Mouse (Mus musculus) c-Kit-negative CD71-positive TER-119-positive erythroid progenitor cells, embryonic 14.5 days (primary cell): ENCODE results near the gene Arhgef28.

ENCODE experiments used
- DNase-seq: peaks from one replicate; pipeline ENCODE4 v3.0.0-alpha.2; 2013; ENCODE audit warnings: low read depth, low spot score

Gene Arhgef28

GRCm38 (mm10) chr13:97918117-97918900 is 287.9 kb downstream of the Arhgef28 start:
- no peak for DNase-seq

GRCm38 (mm10) chr13:97911013-97911412 is 295.2 kb downstream of the Arhgef28 start:
- DNase-seq: no peak

DNA sequence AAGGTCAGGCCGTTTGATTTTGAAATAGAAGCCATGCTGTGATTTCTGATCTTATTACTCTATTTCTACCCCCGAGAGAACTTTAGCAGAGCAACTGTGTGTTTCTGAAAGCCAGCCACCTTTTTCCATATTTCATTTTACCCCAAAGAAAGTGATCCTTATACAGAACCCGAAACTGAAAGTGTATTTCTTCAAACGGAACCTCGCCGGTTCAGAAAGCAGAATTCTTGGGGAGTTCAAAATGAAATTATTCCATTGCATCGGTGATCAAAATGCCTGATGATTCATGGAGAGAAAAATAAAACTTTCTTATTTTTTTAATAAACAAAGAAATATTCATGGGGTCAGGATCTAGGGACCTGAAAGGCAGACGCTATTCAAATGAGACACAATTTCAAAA is 303.4 kb downstream of the Arhgef28 start:
- no peak for DNase-seq

DNA sequence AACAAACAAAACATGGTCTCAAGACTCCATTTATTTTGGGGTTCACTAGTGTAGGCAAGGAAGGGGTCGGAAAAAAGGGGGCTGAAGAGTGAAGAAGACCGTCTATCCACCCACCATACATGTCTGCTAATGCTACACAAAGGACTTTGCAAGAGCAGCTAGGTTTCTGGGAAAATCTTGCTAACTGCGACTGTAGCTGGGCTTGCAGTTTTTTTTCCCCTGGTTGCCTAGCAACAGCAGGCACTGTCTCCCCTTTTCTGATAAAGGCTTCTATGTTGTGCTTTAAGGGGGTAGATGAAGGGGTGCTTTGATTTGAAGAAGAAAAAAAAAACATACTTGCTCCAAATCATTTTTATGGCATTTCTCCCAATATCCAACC is 305.9 kb downstream of the Arhgef28 start:
- no peak for DNase-seq

- DNase-seq: no peak
Observed at GRCm38 (mm10) chr13:97899604-97900379, 306.4 kb downstream of the Arhgef28 start.

- DNase-seq: no peak
Observed at GRCm38 (mm10) chr13:97898590-97898989, 307.6 kb downstream of the Arhgef28 start.

- no peak for DNase-seq
Observed at GRCm38 (mm10) chr13:97893031-97893825, 313.0 kb downstream of the Arhgef28 start.

- DNase-seq: no peak
Observed at GRCm38 (mm10) chr13:97892089-97892884, 314.0 kb downstream of the Arhgef28 start.

DNA sequence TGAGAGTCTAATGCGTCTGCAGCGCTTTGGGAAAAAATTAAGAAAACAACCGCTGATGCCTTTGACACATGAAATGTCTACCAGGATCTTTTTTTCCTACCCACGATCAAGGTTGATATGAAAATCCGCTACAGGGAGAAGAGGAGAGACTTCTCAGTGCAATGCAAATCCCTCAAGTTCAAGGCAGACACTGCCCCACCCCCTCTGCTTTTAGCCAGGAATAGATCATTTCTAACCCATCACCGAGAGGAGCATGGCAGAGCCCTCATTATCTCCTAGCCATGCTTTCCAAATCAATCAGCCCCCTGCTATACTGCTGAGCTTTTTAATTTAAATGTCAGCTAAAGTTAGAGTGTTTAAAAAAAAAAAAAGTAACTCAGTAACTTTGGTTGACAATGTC is 318.2 kb downstream of the Arhgef28 start:
- no peak for DNase-seq

- DNase-seq: no peak
Observed at GRCm38 (mm10) chr13:97887558-97887957, 318.7 kb downstream of the Arhgef28 start.

GRCm38 (mm10) chr13:97883629-97884028 is 322.6 kb downstream of the Arhgef28 start:
- DNase-seq: no peak

DNA sequence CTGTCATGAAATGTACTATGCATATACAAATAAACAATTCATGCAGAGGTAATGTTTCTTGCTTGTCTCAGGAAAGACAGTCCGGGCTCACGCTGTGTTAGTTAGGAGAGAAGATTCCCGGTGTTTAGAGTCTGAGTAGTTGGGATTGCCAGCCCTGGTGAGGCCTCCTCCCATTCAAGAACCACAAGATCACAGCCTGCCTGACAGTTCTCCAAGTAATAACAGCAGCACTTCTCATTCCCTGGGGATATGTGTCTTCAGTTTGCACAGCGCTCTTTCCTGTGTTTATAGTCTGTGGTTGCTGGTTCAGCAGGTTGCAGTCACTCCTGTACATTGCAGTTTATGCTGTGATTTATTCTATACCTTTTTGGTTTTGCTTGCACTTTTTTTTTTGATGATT is 329.8 kb downstream of the Arhgef28 start:
- DNase-seq: no peak

DNA sequence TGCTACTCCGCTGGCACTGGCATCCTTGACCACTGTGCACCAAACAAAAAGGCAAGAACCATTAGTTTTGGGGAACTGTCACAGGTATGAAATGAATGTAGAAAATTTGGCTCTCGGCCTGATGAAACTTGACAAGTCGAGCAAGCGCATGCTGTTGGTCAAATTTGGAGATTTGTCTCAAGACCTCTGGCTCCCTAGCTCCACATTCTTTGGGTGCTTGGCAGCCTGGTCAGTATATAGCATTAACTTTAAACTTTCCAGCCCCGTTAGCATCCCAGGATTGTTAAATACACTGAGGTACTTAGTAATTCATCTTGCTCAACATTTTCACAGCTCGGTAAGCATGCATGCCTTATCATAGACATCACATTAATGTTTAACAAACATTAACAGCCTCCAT is 330.2 kb downstream of the Arhgef28 start:
- DNase-seq: no peak

DNA sequence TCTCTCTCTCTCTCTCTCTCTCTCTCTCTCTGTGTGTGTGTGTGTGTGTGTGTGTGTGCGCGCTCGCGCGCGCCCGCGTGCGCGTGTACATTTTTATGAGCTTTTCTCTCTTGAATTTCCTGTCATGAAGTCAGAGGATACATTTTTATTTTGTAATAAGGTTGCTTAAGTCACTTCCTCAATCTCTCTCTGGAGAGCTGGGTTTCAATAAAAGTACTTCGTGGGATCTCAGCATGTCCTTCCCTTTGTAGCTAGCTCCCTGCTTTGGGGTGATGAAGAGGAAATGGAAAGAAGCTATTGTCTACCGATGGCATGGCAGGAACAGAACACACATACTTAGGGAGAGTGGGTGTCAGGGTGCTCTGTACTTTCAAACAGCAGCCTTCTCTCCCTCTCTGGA is 336.8 kb downstream of the Arhgef28 start:
- no peak for DNase-seq

DNA sequence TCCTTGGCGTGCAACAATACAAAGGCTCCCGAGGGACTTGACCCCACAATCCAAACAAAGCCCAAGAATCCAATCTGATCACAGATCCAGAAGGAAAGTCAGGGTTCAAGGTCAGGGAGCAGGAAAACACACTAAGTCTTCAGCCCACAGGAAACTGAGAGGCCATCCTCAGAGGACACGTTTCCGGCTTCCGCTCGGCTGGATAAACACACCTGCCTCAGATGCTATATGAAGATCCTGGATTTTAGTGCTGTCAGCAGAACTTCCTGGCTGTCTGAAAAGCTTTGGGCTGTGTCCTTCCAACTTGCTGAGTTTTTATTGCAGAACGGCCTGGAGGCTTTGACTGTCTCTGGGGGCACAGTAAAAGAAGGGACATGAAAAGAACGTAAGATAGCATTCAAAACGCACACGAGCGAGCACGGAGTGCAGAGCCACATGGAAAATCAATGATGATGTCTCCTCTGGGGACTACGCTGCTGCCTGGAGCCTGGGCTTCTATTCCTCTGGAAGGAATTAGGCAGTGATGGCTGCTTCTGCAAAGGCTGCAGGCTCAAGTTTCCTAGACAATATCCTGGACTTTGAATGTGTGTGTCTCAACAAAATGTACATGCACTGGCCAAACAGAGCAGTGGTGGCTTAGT is 338.8 kb downstream of the Arhgef28 start:
- DNase-seq: no peak

- DNase-seq: no peak
Observed at GRCm38 (mm10) chr13:97859071-97859470, 347.2 kb downstream of the Arhgef28 start.

GRCm38 (mm10) chr13:97857860-97858259 is 348.4 kb downstream of the Arhgef28 start:
- DNase-seq: no peak

DNA sequence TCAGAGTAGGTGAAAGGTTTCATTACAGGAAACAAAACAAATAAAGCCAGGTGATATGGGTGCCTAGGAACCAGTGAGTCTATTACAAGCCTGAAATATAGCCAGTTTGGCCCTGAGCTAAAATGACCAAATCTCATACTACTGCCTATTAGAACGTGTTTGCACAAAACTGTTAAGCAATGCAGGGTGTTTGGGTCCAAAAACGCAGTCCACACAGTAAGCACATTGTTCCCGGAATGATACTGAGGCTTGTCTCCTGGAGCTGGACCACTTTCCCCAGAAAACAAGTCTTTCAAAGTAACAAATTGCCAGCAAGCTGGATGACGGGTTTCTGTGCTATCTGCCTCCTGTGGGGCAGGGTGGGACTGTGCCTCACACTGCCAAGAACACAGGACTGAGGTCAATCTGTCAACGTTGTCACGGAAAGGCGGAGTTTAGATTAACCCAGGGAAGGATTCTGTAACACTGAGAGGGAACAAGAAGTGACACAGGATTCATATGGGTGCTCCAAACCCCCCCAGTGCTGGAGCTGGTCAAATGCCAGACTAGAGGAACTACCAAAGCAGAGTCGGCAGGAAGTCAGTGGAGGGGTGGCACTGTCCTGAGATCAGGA is 352.8 kb downstream of the Arhgef28 start:
- DNase-seq: no peak
